In the genomic region with DNA sequence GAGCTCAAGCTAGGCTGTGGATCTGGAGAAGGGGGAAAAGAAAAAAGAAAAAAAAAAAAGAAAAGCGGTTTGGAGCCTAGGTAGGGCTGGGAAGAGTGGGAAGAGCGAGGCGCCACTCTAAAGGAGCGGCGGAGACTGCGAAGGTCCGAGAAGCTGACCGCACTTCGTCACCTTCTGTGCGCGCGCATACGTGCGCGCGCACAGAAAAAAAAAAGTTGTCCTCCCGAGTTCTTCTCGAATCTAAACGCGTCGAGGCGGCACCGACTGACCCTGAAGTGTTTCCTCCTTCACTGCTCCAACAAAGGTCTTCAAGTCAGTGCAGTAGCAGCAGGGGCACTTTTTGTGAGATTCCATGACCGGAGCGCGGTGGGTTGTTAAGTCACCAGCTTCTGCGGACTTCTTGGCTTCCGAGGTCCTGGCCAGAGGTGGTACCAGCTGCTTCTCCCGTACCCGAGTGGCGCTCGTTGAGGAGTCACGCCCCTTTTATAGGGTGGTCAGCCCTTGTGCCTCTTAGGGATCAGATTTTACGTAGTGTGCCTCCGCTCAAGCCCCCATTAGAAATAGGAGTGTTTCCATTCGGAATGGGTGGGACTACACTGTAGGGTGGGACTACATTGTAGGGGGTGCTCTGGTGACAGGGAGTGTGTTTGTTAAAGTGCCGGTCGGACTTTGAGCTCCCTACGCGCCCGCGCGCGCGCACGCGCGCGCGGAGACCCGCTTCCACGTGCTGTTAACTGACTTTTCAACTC, we compare ENCODE assay signal across 9 mouse cellular contexts. TPM values are rescaled to one million over a fixed set of nuclear protein-coding genes. Genes with fewer than 3 reads are reported as not detected.
DNase-seq lines count a peak whose midpoint lies in the region; ATAC-seq and TF ChIP-seq lines count a peak whose summit lies in the region.
"Had no signal": no experiment of that assay in that cellular context is flagged by ENCODE, and none has a peak within 500 bp of the region (broad histone marks: within the 10 kb centered on the region; RNA-seq: fewer than 3 reads in every experiment).

No protein-coding gene starts in this region.

- WGBS in lung, postnatal 0 days = 16% methylated on average over 43 of the region's 52 CpGs
- 26% methylated on average over 52 of the region's 52 CpGs for whole genome bisulfite sequencing in intestine, postnatal 0 days
- 22% methylated on average over 51 of the region's 52 CpGs for WGBS in stomach, embryonic 15.5 days

- H3K4me2 ChIP-seq in lung, postnatal 0 days (replicated peaks; ENCODE audit: low read depth, low read length) = peak overlapping the region; percentile 44
- H3K4me2 ChIP-seq in intestine, postnatal 0 days (replicated peaks; ENCODE audit: low read depth) = peak overlapping the region; percentile 57
- H3K4me2 ChIP-seq in stomach, embryonic 15.5 days = peak overlapping the region; percentile 46

- H3K9ac ChIP-seq in lung, postnatal 0 days (replicated peaks; ENCODE audit: low read depth) = no peak overlapping the region
- H3K9ac ChIP-seq in intestine, postnatal 0 days (ENCODE audit: low read depth, low read length) = no peak overlapping the region
- H3K9ac ChIP-seq in stomach, embryonic 15.5 days = no peak overlapping the region

- H3K9me3 ChIP-seq in lung, postnatal 0 days (ENCODE audit: low read length) = no peaks in the 10 kb centered on the region
- H3K9me3 ChIP-seq in intestine, postnatal 0 days (ENCODE audit: control insufficient read depth) = no peaks in the 10 kb centered on the region
- H3K9me3 ChIP-seq in stomach, embryonic 15.5 days = no peaks in the 10 kb centered on the region

- H3K27ac ChIP-seq in lung, postnatal 0 days (ENCODE audit: low read length) = no peak overlapping the region
- no peak overlapping the region for H3K27ac ChIP-seq in intestine, postnatal 0 days (ENCODE audit: low read depth, low read length)
- no peak overlapping the region for H3K27ac ChIP-seq in stomach, embryonic 15.5 days

- H3K4me1 ChIP-seq in lung, postnatal 0 days (ENCODE audit: insufficient read depth, low read depth, low read length) = no peaks in the 10 kb centered on the region
- no peaks in the 10 kb centered on the region for H3K4me1 ChIP-seq in intestine, postnatal 0 days (replicated peaks; ENCODE audit: control insufficient read depth, insufficient read depth, low read length)
- H3K4me1 ChIP-seq in stomach, embryonic 15.5 days = 0 out of 2 replicates have a peak, but pooled peaks cover 3% of the 10 kb centered on the region

- H3K27me3 ChIP-seq in lung, postnatal 0 days (replicated peaks; ENCODE audit: insufficient read depth, low read length) = peaks cover 27% of the 10 kb centered on the region
- H3K27me3 ChIP-seq in intestine, postnatal 0 days (replicated peaks; ENCODE audit: control insufficient read depth, insufficient read depth, low read length) = peaks cover 74% of the 10 kb centered on the region
- peaks cover 44% of the 10 kb centered on the region for H3K27me3 ChIP-seq in stomach, embryonic 15.5 days (replicated peaks)

- no peak for TF ChIP-seq CTCF in lung, postnatal 0 days (IDR thresholded peaks at IDR 0.05)
- no peak for TF ChIP-seq CTCF in intestine, postnatal 0 days (IDR thresholded peaks at IDR 0.05; ENCODE audit: low read depth)

- TF ChIP-seq EP300 in lung, postnatal 0 days (IDR thresholded peaks at IDR 0.05) = no peak

- DNase-seq in embryo, embryonic 10 days (ENCODE audit: low spot score) = peak; percentile 6
- no peak for DNase-seq in embryo, embryonic 11 days
- no peak for DNase-seq in lung, postnatal 0 days (ENCODE audit: low spot score)
- no peak for DNase-seq in lung, postnatal 4 days
- no peak for DNase-seq in frontal cortex, adult 2 months (ENCODE audit: extremely low spot score in 1 of 2, low spot score in 1 of 2)

- peak; percentile 25; the same call in 1 of the 2 replicates for ATAC-seq in lung, postnatal 0 days
- no peak for ATAC-seq in intestine, postnatal 0 days
- ATAC-seq in stomach, embryonic 15.5 days (ENCODE audit: insufficient read depth, low FRiP score, low read depth) = no peak
- no peak for ATAC-seq in inflammation-experienced regulatory T-cells, adult 6 months

- H3K4me3 ChIP-seq in lung, postnatal 0 days (ENCODE audit: low read depth, low read length) = peak overlapping the region; percentile 27
- peak overlapping the region; percentile 27 for H3K4me3 ChIP-seq in intestine, postnatal 0 days (ENCODE audit: low read depth, low read length)
- peak overlapping the region; percentile 19 for H3K4me3 ChIP-seq in stomach, embryonic 15.5 days (replicated peaks)

- no peaks in the 10 kb centered on the region for H3K36me3 ChIP-seq in lung, postnatal 0 days (ENCODE audit: insufficient read depth, low read length)
- no peaks in the 10 kb centered on the region for H3K36me3 ChIP-seq in intestine, postnatal 0 days (ENCODE audit: control insufficient read depth, insufficient read depth)
- no peaks in the 10 kb centered on the region for H3K36me3 ChIP-seq in stomach, embryonic 15.5 days

RNA-seq across cellular contexts. Expression of a gene that starts 2.0 kb away (rescaled TPM):
- polyA plus RNA-seq in lung, postnatal 0 days (2015; fragmentation: Nextera tagmentation; extraction: Ambion mirVana) = not detected in 2 replicates
- polyA plus RNA-seq in intestine, postnatal 0 days (2015; fragmentation: Nextera tagmentation; extraction: Ambion mirVana) = not detected in 2 replicates
- not detected in 2 replicates for polyA plus RNA-seq in stomach, embryonic 15.5 days (2015; fragmentation: Nextera tagmentation; extraction: Ambion mirVana)
- 0.06 TPM in 1 of 2 replicates, not detected in the other for polyA plus RNA-seq in frontal cortex, adult 2 months (2012; rRNA removed)
- polyA plus RNA-seq in inflammation-experienced regulatory T-cells, adult 6 months (2017; shearing (Covaris generic)) = not detected
- polyA plus RNA-seq: embryonic facial prominence, embryonic 11.5 days had no signal
